Mouse (Mus musculus) limb, embryonic 14.5 days (tissue): ENCODE data around the gene Fbxl16. TPM values are rescaled to one million over a fixed set of nuclear protein-coding genes. Genes with fewer than 3 reads are reported as not detected.

Experiments used
- ATAC-seq: fragments of 200-750 bp; cut with Nextera tagmentation; 2 replicates; pipeline ENCODE4 v1.8.0; 2017; ENCODE audit warnings: low read depth, moderate number of reproducible peaks, moderate TSS enrichment; ENCODE audit not compliant: low FRiP score
- DNase-seq: peaks from one replicate; pipeline ENCODE4 v3.0.0-alpha.2; 2015; ENCODE audit warnings: low spot score
- H3K27ac ChIP-seq: fragments of 300-500 bp; sonication (generic); replicated peaks from 2 replicates; pipeline ENCODE4 v1.5.1; 2014; ENCODE audit warnings: low read depth, mild to moderate bottlenecking, low read length, moderate library complexity, mixed read lengths
- H3K27me3 ChIP-seq: fragments of 300-500 bp; sonication (generic); 2 replicates; pipeline ENCODE4 v1.6.1; 2014; ENCODE audit warnings: low read length, mixed read lengths; ENCODE audit not compliant: control insufficient read depth, insufficient read depth
- H3K36me3 ChIP-seq: fragments of 300-500 bp; sonication (generic); 2 replicates; pipeline ENCODE4 v1.6.1; 2014; ENCODE audit warnings: mild to moderate bottlenecking, low read length, moderate library complexity, mixed read lengths; ENCODE audit not compliant: control insufficient read depth, insufficient read depth
- H3K4me1 ChIP-seq: fragments of 300-500 bp; sonication (generic); 2 replicates; pipeline ENCODE4 v1.6.1; 2014; ENCODE audit warnings: antibody characterized with exemption, low read length, mixed read lengths; ENCODE audit not compliant: control insufficient read depth, insufficient read depth
- H3K4me2 ChIP-seq: fragments of 300-500 bp; sonication (generic); replicated peaks from 2 replicates; pipeline ENCODE4 v1.6.1; 2014; ENCODE audit warnings: low read depth, mild to moderate bottlenecking, low read length, moderate library complexity; ENCODE audit not compliant: severe bottlenecking
- H3K4me3 ChIP-seq: fragments of 300-500 bp; sonication (generic); replicated peaks from 2 replicates; pipeline ENCODE4 v1.5.1; 2014; ENCODE audit warnings: low read length
- H3K9ac ChIP-seq: fragments of 300-500 bp; sonication (generic); 2 replicates; pipeline ENCODE4 v1.6.1; 2014; ENCODE audit warnings: mild to moderate bottlenecking, low read depth, low read length, moderate library complexity; ENCODE audit not compliant: severe bottlenecking
- H3K9me3 ChIP-seq: fragments of 300-500 bp; sonication (generic); 2 replicates; pipeline ENCODE4 v1.6.1; 2016; ENCODE audit warnings: low read length; ENCODE audit not compliant: control insufficient read depth
- POLR2A ChIP-seq: fragments of 200-500 bp; IDR thresholded peaks from 2 replicates; pipeline ENCODE4 v1.8.0; 2012; ENCODE audit warnings: inconsistent platforms, mild to moderate bottlenecking, moderate library complexity, borderline replicate concordance; ENCODE audit not compliant: insufficient read depth, insufficient read length; ENCODE audit errors: extremely low read depth
- WGBS: fragments of 180-500 bp; shearing (Covaris S2); extraction: QIAGEN DNeasy Blood & Tissue Kit; methylation state at CpG from one replicate; pipeline ENCODE4 v1.1.7; 2014; 5-methylcytosine and 5-hydroxymethylcytosine counted together
- polyA plus RNA-seq, 2 experiments: library from polyadenylated mRNA; depleted of rRNA in 1 of 2; stranded (reverse) in 1 of 2; unstranded in 1 of 2; fragments of >200 nt; fragmentation: Nextera tagmentation in 1 of 2; extraction: Ambion mirVana in 1 of 2; gene quantifications; 2 replicates each; pipeline versions ENCODE4 v1.2.1 to v1.2.3; 2012 to 2014

The Fbxl16 gene
- polyA plus RNA-seq, 2 experiments: 2.0 to 6.5 TPM

DNA sequence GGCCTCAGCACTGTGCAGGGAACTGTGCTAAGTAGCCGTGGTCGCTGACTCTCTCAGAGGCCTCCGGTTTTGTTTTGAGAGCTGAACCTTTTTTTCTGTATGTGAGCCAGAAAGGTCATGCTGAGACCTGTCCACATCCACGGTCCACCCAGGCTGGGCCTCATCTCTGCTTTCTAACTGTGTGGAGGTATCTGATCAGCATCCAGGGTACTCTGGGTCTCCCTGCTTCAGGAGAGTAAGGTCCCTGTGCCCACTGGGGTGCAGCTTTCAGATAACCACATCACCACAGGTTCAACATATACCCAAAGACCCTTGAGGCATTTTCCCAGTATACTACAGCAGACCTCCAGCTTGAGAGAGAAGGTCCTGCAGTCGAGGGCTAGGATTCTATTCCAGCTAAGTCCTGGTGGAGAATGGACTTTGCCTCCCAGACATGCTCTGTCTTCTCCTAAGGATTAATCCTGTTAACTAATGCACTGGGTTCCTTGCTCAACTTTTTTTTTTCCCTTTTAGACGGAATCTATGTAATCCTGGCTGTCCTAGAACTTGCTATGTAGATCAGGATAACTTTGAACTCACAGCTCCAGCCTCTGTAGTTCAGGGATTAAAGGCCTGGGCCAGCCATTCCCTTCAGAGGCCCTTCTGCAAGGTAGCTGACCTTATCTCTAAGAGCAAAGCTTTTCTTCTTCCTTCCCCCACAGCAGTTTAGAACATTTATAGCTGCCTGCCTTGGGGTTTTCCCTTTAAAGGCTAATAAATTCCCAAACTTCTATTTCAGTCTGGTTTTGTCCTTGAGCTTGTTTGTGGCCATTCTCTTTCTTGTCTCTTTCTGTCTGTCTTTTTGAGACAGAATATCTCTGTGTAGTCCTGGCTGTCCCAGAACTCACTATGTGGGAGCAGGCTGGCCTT, 53.1 kb downstream of the Fbxl16 start:
- Histone ChIP-seq H3K9me3 (no peaks in the 10 kb centered on the region), H3K36me3 (no peaks in the 10 kb centered on the region), H3K4me2 (peak overlapping the region; percentile 88), H3K4me1 (peaks cover 13% of the 10 kb centered on the region), H3K27ac (peak overlapping the region; percentile 86), H3K4me3 (peak overlapping the region; percentile 63), H3K9ac (peak overlapping the region; percentile 77), H3K27me3 (no peaks in the 10 kb centered on the region)
- no peak; the same call in none of the 2 replicates for ATAC-seq
- TF ChIP-seq POLR2A: no peak
- 5% methylated on average over 6 of the region's 6 CpGs for whole genome bisulfite sequencing
- DNase-seq: no peak

DNA sequence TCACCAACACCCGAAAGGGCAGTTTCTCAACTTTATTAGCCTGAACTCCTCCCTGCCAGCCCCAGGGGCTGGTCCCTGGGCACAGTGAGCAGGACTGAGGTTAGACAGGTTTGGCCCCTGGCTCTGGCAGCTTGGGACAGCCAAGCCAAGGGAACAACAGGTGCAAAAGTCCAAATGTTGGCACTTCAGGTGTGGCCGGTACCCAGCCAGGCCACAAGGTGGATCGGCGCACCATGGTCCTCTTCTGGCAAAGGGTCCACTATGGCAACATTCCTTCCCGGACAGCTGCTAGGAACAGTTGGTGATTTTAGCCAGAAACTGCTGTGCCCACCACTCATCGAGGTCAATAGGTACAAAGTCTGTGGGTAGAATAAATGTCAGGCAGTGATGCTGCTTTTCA, 54.8 kb downstream of the Fbxl16 start:
- Histone ChIP-seq H3K36me3 (no peaks in the 10 kb centered on the region), H3K9ac (no peak overlapping the region), H3K4me3 (no peak overlapping the region), H3K4me2 (no peak overlapping the region), H3K27me3 (no peaks in the 10 kb centered on the region), H3K4me1 (peaks cover 20% of the 10 kb centered on the region), H3K27ac (no peak overlapping the region), H3K9me3 (no peaks in the 10 kb centered on the region)
- ATAC-seq: no peak
- WGBS: 85% methylated on average over 6 of the region's 6 CpGs
- no peak for DNase-seq
- no peak for TF ChIP-seq POLR2A

DNA sequence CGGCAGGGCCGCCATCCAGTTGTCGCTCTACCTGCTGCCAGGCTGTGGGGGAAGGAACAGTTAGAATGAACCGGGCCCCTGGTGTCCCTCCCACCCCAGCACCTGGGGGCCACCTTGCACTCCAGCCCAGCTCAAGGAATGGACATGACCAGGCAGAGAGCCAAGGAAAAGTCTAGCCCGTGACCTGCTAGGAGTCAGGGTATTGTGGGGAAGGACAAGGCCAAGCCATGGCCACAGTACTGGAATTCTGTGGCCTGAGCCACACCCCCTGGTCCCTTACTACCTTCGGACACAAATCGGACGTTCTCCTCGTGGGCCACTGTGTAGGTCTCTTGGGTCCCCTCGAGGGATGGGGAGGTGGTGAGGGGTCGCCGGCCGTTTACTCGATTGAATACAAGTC, 55.4 kb downstream of the Fbxl16 start:
- WGBS: 90% methylated on average over 14 of the region's 14 CpGs
- Histone ChIP-seq H3K9me3 (no peaks in the 10 kb centered on the region), H3K27ac (no peak overlapping the region), H3K4me1 (peaks cover 25% of the 10 kb centered on the region), H3K9ac (no peak overlapping the region), H3K36me3 (no peaks in the 10 kb centered on the region), H3K4me2 (no peak overlapping the region), H3K27me3 (no peaks in the 10 kb centered on the region), H3K4me3 (no peak overlapping the region)
- DNase-seq (no peak), ATAC-seq (no peak)
- TF ChIP-seq POLR2A: no peak

DNA sequence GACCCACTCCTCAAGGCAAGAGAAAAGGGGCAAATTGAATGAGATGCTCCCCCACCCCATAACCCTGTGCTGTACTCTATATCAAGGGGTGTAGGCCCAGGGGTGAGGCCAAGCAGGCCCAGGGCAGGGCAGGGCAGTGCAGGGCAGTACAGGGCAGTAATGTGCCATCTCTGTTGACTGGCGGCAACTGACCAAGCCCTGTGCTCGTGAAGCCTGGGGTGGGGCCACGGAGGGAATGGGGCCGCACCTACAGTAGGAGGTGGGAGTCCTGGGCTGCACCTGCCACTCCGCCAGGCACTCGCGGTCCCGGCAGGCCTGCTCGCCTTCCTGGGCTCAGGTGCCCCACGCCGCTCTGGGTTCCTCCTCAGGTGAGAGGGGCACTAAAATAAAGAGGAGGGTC, 56.4 kb downstream of the Fbxl16 start:
- Histone ChIP-seq H3K4me3 (no peak overlapping the region), H3K27ac (no peak overlapping the region), H3K9me3 (no peaks in the 10 kb centered on the region), H3K4me1 (peaks cover 22% of the 10 kb centered on the region), H3K36me3 (no peaks in the 10 kb centered on the region), H3K27me3 (no peaks in the 10 kb centered on the region), H3K9ac (no peak overlapping the region), H3K4me2 (no peak overlapping the region)
- no peak for DNase-seq
- ATAC-seq: no peak
- 85% methylated on average over 11 of the region's 11 CpGs for WGBS
- no peak for TF ChIP-seq POLR2A

DNA sequence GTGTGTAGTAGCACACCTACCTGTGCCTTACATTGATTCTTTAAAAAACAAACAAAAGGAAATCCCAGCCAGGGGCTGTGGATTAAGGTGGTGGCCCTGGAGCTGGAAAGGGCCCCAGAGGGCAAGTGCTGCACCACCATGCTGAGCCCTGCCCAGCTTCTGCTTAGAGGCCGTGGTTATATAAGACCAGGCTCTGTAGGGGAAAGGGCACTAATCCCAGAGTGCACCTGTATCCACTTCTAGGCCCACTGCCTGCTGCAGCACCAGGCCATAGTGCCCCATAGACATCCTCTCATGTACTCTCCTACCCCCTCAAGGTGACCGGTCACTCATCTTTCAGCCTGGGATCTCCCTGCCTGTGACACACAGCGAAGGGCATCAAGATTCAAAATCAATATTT, 57.3 kb downstream of the Fbxl16 start:
- TF ChIP-seq POLR2A: no peak

More for the DNA sequence above, 57.3 kb downstream of the Fbxl16 start:
- Histone ChIP-seq H3K4me2 (no peak overlapping the region), H3K36me3 (no peaks in the 10 kb centered on the region), H3K9me3 (no peaks in the 10 kb centered on the region), H3K4me1 (peaks cover 16% of the 10 kb centered on the region), H3K4me3 (no peak overlapping the region), H3K27me3 (no peaks in the 10 kb centered on the region), H3K27ac (no peak overlapping the region), H3K9ac (no peak overlapping the region)
- ATAC-seq: no peak
- WGBS: 88% methylated on average over 3 of the region's 3 CpGs
- DNase-seq: no peak
